Mouse (Mus musculus) E14TG2a.4 (cell line): ENCODE measurements around the gene Arl15.

Experiments used
- CTCF ChIP-seq: conservative IDR thresholded peaks from 2 replicates; pipeline ENCODE4 v1.5.1; 2014; ENCODE audit warnings: low read length
- POU5F1 ChIP-seq: IDR thresholded peaks from 2 replicates; pipeline ENCODE4 v1.6.1; 2014; ENCODE audit warnings: low read length, borderline replicate concordance

GRCm38 (mm10) chr13:113762766-113763516 is 31.4 kb upstream of the Arl15 start:
- TF ChIP-seq CTCF (no peak), POU5F1 (no peak)
